Mouse (Mus musculus) yolk sac, embryonic 10.5 days (tissue): ENCODE measurements at regions not wholly inside any gene's neighbourhood (a gene's known extent, or its start where the extent isn't known, plus 50 kb on each side); places are given as distances from the start of the nearest gene placed in this dataset.

Source experiments
- DNase-seq: peaks from one replicate; pipeline ENCODE4 v3.0.0-alpha.2; 2017; ENCODE audit warnings: low spot score

DNA sequence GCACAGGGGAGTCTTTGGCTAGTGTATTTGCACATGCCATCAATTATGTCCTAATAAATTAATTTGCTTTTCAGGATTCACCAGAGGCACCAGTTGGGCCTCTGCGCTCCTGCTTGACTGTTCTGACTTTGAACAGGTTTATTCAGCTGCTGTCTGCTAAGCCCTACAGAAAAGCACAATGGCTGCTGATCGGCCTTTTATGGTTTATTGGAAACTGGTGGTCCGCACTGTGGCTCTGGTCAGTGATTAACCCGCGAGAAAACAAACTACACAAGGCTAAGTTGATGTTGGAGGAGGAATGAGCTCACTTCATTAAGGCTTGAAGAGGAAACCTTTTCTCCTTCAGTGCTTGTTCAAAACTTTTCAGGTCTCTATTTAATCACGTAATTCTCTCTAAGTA is 208.4 kb upstream of the Gpr101 start:
- DNase-seq: no peak

DNA sequence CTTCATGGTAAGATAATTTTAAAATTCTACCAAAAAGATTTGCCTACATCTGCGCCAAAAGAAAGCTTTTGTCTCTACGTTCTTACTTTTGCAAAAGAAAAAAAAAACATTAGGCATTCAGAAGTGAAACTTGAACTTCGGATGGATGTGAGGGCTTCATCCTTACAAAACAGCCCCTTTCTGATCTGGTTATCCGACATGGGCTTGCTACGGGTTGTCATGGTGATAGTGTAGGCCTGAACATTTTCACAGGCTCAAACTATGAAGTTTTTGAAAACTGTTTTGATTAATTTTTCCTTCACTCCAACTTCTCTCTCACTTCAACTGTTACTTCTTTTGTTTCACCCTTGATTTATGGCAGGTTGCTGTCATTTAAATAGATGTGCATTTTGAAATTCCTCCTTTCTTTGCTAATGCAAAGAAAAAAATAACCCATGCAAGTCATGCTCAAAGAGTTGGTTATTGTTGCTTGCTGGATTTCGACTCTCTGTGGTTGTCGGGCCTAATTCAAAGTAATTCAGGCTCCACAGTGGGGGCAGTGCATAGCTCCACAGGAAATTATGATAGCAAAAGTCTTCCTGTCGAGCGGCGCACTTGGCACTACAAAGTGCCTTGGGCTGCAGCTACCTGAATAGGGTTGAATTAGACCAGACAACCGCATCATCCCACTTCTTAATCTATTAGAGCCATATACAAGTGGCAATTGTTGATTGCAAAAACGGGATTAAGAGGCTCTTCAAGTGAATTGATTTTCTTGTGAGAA is 205.7 kb upstream of the Gpr101 start:
- DNase-seq: no peak

DNA sequence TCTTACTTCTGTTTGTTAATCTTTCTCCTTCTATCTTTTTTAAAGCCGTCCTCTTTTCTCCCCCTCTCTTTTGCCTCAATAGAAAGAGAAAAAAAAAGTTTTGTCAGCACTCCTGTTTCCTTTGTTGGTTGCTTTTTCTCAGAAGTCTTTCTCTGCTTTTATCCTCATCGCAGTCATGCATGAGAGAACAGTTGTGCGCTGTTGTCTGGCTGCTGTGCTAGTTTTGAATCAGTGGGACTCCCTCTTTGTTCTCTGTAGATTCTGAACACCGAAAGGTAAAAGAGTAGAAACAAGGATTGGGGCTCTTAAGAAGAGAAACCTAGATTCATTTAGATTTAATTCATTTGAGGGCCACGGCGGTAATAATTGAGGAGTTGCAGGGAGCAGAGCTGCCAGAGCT is 204.9 kb upstream of the Gpr101 start:
- DNase-seq: no peak

DNA sequence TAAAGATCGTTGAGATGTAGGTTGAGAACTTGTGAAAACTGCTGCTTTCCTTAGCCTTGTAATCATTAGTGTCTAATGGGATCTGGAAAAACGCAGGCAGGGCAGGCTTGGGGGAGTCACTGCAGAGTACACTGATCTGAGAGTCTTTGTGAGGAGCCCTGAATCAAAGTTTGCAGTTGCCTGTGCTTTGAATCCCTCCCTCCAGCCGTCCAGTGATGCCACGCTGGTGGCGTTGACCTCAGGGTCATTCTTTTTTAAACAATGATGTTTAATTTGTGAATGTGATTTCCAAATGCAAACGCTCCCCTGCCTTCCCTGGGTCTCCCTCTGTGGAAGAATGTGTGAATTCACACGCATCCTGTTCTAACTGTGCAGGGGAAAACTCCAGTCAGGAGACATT is 204.4 kb upstream of the Gpr101 start:
- no peak for DNase-seq

DNA sequence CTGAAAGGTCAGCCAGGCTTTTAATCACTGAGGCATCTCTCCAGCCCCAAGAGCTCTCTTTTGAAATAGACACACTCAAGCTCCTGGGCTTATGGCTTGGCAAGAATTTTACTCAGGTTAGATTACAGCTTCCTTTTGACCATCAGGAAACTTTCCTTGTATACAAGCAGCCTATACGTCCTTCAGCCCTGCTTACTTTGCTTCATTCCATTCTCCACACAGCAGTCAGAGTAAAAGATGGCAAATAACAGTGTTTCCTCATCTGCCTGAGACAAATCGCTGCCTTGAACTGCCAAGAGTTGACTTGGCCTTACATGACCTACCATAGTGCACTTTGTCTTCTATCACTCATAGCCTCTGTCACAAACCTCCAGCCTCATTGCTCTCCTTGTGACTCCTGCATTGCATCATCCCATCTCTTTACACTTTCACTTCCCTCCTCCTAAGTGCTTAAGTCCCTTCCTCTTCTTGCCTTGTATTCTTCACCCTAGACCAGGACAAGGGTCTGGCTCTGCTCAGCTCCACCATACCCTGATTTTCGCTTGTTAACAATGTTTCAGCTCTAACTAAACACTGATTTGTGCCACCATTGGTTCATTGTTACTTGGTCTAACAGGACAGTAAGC is 203.2 kb upstream of the Gpr101 start:
- DNase-seq: no peak

DNA sequence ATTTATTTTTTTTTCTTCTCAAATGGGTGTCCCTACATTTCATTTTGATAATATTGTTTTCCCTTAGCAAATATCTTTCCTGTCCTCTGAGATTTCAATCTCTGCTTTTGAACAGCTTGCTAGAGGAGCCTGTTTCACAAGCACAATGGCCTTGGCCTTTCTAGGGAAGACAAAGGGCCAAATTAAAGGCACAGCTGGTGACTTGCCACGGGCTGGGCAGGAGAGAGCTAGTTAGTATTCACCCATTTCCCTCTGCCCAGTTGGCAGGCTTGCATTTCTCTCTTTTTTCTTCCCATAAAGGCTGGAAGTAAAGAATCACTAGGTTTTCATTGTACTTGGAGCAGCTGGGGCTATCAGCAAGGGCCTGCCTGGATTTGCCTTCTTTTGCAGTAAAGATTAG is 188.9 kb upstream of the Gpr101 start:
- DNase-seq: no peak

DNA sequence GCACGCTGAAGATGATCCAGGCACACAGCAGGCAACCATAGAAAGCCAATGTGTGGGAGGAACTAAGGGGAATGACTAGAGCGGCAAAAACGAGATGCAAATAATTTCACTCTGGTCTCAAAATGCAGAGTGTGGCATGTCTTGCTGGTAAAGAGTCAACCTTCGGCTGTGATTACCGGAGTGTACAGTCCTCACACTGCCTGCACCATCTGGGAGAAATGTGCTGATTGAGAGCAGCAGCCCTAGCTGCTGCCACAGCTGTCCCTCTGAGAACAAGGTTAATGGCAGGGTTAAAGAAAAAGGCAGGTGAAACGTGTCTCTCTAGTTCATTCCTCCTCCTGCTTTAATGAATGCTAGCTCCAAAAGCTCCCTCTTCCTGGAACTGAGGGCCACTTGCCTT is 173.2 kb upstream of the Gpr101 start:
- no peak for DNase-seq

DNA sequence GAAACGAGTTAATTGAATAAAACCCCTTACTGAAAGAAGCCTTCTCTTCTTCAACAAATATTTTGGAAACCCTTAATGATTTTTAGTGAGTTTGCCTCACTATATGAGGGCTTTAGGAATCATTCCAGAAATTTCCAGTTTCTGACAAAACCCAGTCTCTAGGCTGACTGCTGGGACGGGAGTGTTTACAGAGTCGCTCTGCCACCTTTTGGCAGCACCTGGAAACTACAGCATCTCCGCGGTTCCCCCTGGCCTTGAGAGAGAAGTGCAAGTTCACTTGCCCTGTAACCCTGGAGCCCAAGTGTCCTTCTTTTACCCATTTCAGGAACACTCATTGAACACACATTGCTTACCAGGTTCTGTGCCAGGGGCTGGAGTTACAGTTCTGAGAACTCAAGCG is 171.4 kb upstream of the Gpr101 start:
- peak; percentile 3 for DNase-seq

DNA sequence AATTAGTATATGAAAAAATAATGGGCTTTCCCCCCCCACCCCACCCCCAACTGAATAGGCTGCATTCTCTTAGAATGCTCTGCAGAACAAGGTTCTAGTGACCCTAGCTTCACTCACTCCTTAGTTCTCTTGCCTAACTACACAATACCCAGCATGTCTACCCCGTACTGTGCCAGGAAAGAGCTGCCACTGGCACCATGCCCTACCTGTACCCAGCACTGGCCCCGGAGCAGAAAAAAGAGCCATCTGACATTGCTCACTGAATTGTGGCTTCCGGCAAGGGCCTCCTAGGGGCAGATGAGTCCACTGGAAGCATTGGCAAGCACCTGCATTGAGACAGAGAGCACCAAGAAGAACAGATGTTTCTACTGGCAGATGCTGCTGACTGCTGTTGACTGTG is 156.0 kb upstream of the Gpr101 start:
- DNase-seq: no peak

DNA sequence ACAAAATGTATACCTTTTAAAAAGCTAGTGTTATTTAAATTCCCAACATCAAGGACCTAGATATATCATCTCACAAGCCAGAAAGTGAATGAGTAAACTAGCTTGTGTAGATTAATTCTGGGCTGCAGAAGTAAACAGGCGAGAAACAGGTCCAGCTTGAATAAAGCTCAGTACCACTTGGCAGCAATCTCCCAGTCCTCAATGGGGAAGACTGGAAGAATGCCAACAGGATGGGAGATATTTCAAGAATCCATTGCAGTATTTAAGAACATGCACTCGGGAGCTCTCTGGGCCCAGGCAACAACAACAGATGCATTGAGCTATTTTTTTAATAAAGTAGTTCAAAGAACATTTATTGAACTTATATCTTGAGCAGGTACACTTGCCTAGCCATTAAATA is 152.5 kb upstream of the Gpr101 start:
- DNase-seq: no peak

DNA sequence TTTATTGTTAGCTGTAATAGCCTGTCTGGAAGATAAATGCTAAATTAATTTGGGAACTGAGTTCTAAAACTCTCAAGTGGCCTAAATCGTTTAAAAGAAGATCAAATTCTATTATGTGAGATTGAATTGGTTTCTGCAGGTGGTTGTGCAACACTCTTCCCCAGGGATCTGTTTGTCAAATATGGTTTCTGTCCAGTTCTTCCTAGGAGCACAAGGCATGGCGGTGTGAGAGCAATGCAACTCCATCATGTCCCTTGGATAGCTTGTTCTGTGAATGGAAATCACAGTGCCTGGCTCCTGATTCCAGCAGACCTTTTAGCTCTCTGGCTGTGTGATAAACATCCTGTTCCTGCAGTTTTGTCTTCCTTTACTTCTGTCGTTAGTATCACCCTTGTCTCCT is 151.9 kb upstream of the Gpr101 start:
- DNase-seq: no peak
